Mouse (Mus musculus): ENCODE measurements around the gene Ccl22.

Gene Ccl22

GRCm38 (mm10) chr8:94734735-94735350, 10.5 kb upstream of the Ccl22 start:
- ATAC-seq (ENCODE audit: low TSS enrichment), result no peak

- 0 out of 2 replicates have a peak, but pooled peaks have one; percentile 47 for ATAC-seq (ENCODE audit: low TSS enrichment)
Measured at GRCm38 (mm10) chr8:94735426-94736094, 9.8 kb upstream of the Ccl22 start.

GRCm38 (mm10) chr8:94739829-94740228, 5.6 kb upstream of the Ccl22 start:
- ATAC-seq (ENCODE audit: low TSS enrichment), result no peak

GRCm38 (mm10) chr8:94740591-94740990, 4.8 kb upstream of the Ccl22 start:
- ATAC-seq (ENCODE audit: low TSS enrichment), result no peak

DNA sequence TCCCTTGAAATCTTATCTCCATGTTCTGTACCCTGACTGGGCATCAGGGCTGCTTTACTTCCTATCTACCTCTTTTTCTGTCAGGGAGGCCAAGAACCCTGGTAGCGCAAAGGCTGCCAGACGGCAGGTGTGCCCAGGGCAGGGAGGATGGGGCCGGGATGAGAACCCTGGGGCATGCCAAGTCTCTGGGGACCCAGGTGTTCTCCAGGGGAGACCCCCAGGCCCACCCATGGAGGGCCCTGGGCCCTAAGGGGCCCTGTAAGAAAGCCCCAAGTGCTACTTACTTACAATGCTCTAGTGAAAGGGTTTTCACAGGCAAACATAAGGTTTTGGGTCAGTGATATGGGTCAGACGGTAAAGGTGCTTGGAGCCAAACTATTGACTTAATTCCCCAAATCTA, 3.7 kb upstream of the Ccl22 start:
- no peak for ATAC-seq (ENCODE audit: low TSS enrichment)

DNA sequence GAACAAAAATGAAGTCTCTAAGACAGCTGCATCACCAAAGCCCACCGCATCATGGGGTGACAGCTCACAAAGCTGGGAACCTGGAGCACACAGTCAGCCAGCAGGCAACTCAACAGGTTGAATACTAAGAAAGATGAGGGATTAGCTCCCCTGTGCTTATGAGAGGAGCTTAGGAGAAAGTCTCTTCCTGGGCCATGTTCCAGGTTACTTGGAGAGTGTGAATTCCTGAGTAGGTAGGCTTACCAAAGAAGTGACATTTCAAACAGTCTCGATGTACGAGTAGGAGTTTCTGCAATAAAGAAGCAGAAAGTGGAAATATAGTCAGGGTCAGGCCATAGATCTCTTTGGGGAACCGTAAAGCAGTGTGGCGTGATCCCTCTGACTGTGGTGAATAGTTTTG, 906 bp upstream of the Ccl22 start:
- peak; percentile 74; the same call in 1 of the 2 replicates for ATAC-seq (ENCODE audit: low TSS enrichment)

GRCm38 (mm10) chr8:94744972-94745371, 418 bp upstream of the Ccl22 start:
- ATAC-seq (ENCODE audit: low TSS enrichment), result peak; percentile 20; the same call in 1 of the 2 replicates

- no peak for ATAC-seq (ENCODE audit: low TSS enrichment)
Measured at GRCm38 (mm10) chr8:94746832-94747231, 1.4 kb downstream of the Ccl22 start.

GRCm38 (mm10) chr8:94748363-94748762, 3.0 kb downstream of the Ccl22 start:
- no peak for ATAC-seq (ENCODE audit: low TSS enrichment)

DNA sequence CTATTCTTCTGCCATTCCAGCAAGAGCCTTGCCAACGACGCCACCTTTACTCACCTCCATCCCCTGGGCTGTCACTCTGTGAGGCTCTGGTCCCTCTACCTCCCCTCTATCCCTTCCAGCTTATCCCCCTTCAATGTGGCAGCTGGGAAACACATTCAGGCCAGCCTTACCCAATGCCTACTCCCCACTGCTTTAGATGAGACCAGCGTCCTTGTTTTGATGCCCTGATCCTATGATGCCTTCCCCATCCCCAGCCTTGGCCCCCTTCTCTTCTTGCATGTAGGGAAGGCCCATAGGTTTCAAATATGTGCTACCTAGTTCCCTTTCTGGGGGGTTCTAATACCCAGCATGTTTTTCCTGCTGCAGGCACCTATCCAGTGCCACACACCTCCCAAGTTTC, 4.6 kb downstream of the Ccl22 start:
- ATAC-seq (ENCODE audit: low TSS enrichment), result no peak

GRCm38 (mm10) chr8:94751023-94751849, 5.8 kb downstream of the Ccl22 start:
- ATAC-seq (ENCODE audit: low TSS enrichment), result peak; percentile 94

DNA sequence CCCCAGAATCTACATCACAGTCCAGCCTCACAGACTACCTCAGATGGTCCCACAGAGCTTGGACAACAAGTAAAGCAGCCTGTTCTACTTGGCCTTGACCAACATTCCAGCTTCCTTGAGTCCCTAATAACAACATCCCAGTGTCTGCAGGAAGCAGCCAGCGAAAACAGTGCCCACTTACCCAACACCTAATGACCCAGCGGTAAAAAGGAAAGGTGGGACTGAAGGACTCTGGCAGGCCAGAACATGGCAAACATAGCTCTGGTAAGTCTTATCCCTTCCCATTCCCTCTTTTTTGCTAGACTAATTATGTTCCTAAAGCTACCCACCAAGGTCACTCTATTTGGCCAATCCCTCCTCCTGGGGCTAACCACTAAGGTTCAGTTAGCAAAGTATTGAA, 8.6 kb downstream of the Ccl22 start:
- ATAC-seq (ENCODE audit: low TSS enrichment), result no peak

- no peak for ATAC-seq (ENCODE audit: low TSS enrichment)
Measured at GRCm38 (mm10) chr8:94754486-94754885, 9.1 kb downstream of the Ccl22 start.

- no peak for ATAC-seq (ENCODE audit: low TSS enrichment)
Measured at GRCm38 (mm10) chr8:94767035-94767434, 21.6 kb downstream of the Ccl22 start.

DNA sequence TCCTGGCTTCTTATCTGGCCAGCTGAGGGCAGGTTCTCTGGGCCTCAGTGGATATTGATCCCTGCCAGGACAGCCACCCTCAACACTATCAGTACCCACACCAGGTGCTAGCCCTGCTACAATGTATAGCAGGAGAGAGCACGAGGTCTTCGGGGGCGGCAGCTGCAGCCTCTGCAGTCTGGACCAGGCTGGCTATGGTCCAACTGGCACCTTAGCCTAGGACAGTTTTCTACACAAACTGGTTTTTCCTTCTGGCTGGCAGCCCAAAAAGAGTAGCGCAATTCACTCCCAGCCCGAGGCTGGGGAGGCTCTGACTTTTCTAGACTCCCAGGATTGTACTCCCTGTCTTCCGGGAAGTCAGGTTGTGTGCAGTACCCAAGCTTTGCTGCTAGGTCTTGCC, 25.6 kb downstream of the Ccl22 start:
- ATAC-seq (ENCODE audit: low TSS enrichment), result no peak

- peak; percentile 46 for ATAC-seq (ENCODE audit: low TSS enrichment)
Measured at GRCm38 (mm10) chr8:94771941-94772670, 26.7 kb downstream of the Ccl22 start, which contains the start of gene Cx3cl1. TSS of gene Cx3cl1 (plus strand) at chr8:94772009.

- peak; percentile 28 for ATAC-seq (ENCODE audit: low TSS enrichment)
Measured at GRCm38 (mm10) chr8:94773048-94773447, 27.7 kb downstream of the Ccl22 start.

- ATAC-seq (ENCODE audit: low TSS enrichment), result peak; percentile 55
Measured at GRCm38 (mm10) chr8:94773700-94774171, 28.3 kb downstream of the Ccl22 start.

DNA sequence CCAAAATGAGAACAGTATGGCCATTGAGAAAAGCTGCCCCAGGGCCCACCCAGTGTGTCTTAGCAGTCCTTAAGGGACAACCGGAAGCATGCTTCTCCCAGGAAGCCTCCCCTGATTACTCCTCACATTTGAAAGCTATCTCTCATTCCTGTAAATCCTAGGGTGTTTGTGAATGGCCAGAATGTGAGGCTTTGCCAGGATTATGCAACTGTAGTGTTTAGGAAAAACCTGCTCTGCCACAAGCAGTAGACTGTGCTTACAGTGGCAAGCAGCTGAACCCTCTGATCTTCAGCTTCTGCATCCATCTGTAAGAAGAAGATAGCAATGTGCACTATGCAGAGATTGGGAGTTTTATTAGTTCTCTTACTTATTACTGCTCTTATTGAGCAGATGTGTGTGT, 29.2 kb downstream of the Ccl22 start:
- ATAC-seq (ENCODE audit: low TSS enrichment), result no peak

DNA sequence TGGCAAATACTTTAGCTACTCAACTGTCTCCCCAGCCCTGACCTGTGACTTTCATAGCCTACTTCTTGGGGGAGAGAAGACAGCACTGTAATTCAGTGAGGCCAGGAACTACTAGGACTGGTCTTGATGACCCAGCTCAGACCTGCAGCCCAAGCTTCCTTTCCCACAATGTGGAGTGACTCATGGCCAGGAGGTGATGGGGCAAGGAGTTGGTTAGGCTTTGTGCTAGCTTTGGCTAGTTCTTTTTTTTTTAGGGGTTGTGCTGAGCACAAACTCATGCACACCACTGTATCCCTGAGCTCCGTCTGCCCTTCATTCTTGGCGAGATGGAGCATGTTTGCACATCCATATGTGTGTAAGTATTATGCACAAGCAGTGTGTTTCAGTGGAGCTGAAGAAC, 31.0 kb downstream of the Ccl22 start:
- ATAC-seq (ENCODE audit: low TSS enrichment), result no peak

DNA sequence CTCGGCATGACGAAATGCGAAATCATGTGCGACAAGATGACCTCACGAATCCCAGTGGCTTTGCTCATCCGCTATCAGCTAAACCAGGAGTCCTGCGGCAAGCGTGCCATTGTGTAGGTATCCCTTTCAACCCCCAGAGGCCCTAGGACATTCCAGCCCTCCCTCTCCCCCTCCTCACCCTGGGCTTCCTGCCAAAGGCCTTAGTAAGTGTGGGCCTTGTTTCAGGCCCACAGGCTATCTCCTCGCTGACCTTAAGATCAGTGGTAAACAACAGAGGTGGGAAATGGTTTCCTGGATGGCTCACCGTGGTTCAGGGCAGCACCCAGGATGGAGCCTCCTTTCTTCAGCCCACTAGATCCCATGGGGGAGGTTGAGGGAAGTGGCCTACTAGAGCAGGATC, 32.6 kb downstream of the Ccl22 start:
- no peak for ATAC-seq (ENCODE audit: low TSS enrichment)

DNA sequence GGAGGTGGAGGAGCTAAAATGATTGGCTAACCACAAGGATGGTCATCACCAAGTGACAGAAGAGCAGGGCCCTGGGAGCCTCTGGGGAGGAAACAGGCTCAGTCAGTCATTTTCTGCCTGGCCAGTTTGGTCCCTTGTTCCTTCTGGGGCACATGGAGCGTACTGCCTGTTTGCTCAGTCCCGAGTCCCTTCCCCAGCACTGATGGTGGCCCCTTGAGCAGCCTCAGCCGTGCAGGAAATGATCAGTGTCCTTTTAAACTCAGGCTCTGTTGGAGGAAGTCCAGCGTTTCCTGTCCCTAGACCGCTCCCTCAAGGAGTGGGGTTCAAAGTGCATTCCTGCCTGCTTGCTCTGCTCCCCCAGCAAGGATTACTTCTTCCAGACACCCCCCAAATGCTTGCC, 33.1 kb downstream of the Ccl22 start:
- no peak for ATAC-seq (ENCODE audit: low TSS enrichment)

All from frontal cortex, adult (tissue).